ENCODE assay signal across 17 mouse cellular contexts in genomic region chr11:81647828-81648227, GRCm38 (mm10).
DNase-seq lines count a peak whose midpoint lies in the region; ATAC-seq lines count a peak whose summit lies in the region.
"Had no signal": no experiment of that assay in that cellular context is flagged by ENCODE, and none has a peak within 500 bp of the region (broad histone marks: within the 10 kb centered on the region; RNA-seq: fewer than 3 reads in every experiment).

No protein-coding gene starts in this region.

- H3K9ac ChIP-seq in hindbrain, embryonic 12.5 days: no peak overlapping the region
- H3K9ac ChIP-seq in midbrain, embryonic 15.5 days: no peak overlapping the region
- H3K9ac ChIP-seq: limb, embryonic 15.5 days had no signal

- H3K36me3 ChIP-seq in hindbrain, embryonic 12.5 days: no peaks in the 10 kb centered on the region
- H3K36me3 ChIP-seq in midbrain, embryonic 15.5 days (replicated peaks): no peaks in the 10 kb centered on the region
- H3K36me3 ChIP-seq: heart, embryonic 10.5 days; limb, embryonic 15.5 days had no signal

- peaks cover 17% of the 10 kb centered on the region for H3K4me1 ChIP-seq in hindbrain, embryonic 12.5 days
- H3K4me1 ChIP-seq in midbrain, embryonic 15.5 days: peaks cover 17% of the 10 kb centered on the region
- H3K4me1 ChIP-seq: limb, embryonic 15.5 days had no signal

- DNase-seq in frontal cortex, adult 2 months (ENCODE audit: extremely low spot score in 1 of 2, low spot score in 1 of 2): no peak
- peak; percentile 57 for DNase-seq in brain, adult 2 months (ENCODE audit: low read depth, low spot score)
- no peak for DNase-seq in T-cell, adult 2 months (ENCODE audit: low spot score)
- DNase-seq in adipocyte (ENCODE audit: low spot score): no peak
- DNase-seq: adrenal gland, postnatal 25 days; cerebellum, adult 8-10 months; gastrocnemius, postnatal 25 days; heart, postnatal 14 days; lung, postnatal 10 days; right cerebral cortex, postnatal 4 days had no signal

- H3K27ac ChIP-seq in hindbrain, embryonic 12.5 days: peak overlapping the region; percentile 41
- 0 out of 2 replicates have a peak overlapping the region, but pooled peaks have one; percentile 20 for H3K27ac ChIP-seq in midbrain, embryonic 15.5 days
- H3K27ac ChIP-seq: heart, embryonic 10.5 days; limb, embryonic 15.5 days had no signal

- WGBS in hindbrain, embryonic 12.5 days: 13% methylated on average over 4 of the region's 4 CpGs
- WGBS in midbrain, embryonic 15.5 days: 30% methylated on average over 4 of the region's 4 CpGs

- no peaks in the 10 kb centered on the region for H3K9me3 ChIP-seq in hindbrain, embryonic 12.5 days (replicated peaks)
- no peaks in the 10 kb centered on the region for H3K9me3 ChIP-seq in midbrain, embryonic 15.5 days
- H3K9me3 ChIP-seq: heart, embryonic 10.5 days; limb, embryonic 15.5 days had no signal

- no peak overlapping the region for H3K4me3 ChIP-seq in hindbrain, embryonic 12.5 days
- no peak overlapping the region for H3K4me3 ChIP-seq in midbrain, embryonic 15.5 days
- H3K4me3 ChIP-seq: heart, embryonic 10.5 days; limb, embryonic 15.5 days; myocyte had no signal

- H3K4me2 ChIP-seq in hindbrain, embryonic 12.5 days (replicated peaks): no peak overlapping the region
- no peak overlapping the region for H3K4me2 ChIP-seq in midbrain, embryonic 15.5 days
- H3K4me2 ChIP-seq: limb, embryonic 15.5 days had no signal

- peak; percentile 86 for ATAC-seq in frontal cortex, adult (ENCODE audit: low TSS enrichment)
- ATAC-seq in hindbrain, embryonic 12.5 days (ENCODE audit: low FRiP score): no peak
- ATAC-seq in midbrain, embryonic 15.5 days (replicated peaks): 0 out of 2 replicates have a peak, but pooled peaks have one; percentile 17
- ATAC-seq: activated CD4-positive, CD25-positive, alpha-beta regulatory T cell, adult 4 months had no signal

- no peaks in the 10 kb centered on the region for H3K27me3 ChIP-seq in hindbrain, embryonic 12.5 days
- no peaks in the 10 kb centered on the region for H3K27me3 ChIP-seq in midbrain, embryonic 15.5 days (replicated peaks)
- H3K27me3 ChIP-seq: limb, embryonic 15.5 days had no signal
